Comparison of ENCODE assay signal across 17 mouse cellular contexts in genomic region chr1:75455948-75456347, GRCm38 (mm10). TPM values are rescaled to one million over a fixed set of nuclear protein-coding genes. Genes with fewer than 3 reads are reported as not detected.
DNase-seq lines count a peak whose midpoint lies in the region; ATAC-seq lines count a peak whose summit lies in the region.
"Had no signal": no experiment of that assay in that cellular context is flagged by ENCODE, and none has a peak within 500 bp of the region (broad histone marks: within the 10 kb centered on the region; RNA-seq: fewer than 3 reads in every experiment).

No protein-coding gene starts in this region.

- no peaks in the 10 kb centered on the region for H3K9me3 ChIP-seq in hindbrain, embryonic 12.5 days (replicated peaks)
- H3K9me3 ChIP-seq in midbrain, embryonic 13.5 days: no peaks in the 10 kb centered on the region
- H3K9me3 ChIP-seq in neural tube, embryonic 15.5 days (replicated peaks): no peaks in the 10 kb centered on the region
- H3K9me3 ChIP-seq: liver, embryonic 13.5 days had no signal

- DNase-seq in embryo, embryonic 10.5 days (ENCODE audit: low spot score): peak; percentile 45
- no peak for DNase-seq in embryo, embryonic 9.5 days (ENCODE audit: extremely low spot score)
- DNase-seq in kidney, postnatal 14 days: no peak
- no peak for DNase-seq in ovary, adult 18-20 months (ENCODE audit: low spot score)
- DNase-seq: cerebellum, adult 8-10 months; gastrocnemius, adult 2 months; kidney, adult 9 months; liver, embryonic 13.5 days; lung, postnatal 14 days had no signal

- peak overlapping the region; percentile 6; the same call in 1 of the 2 replicates for H3K4me2 ChIP-seq in hindbrain, embryonic 12.5 days (replicated peaks)
- peak overlapping the region; percentile 73 for H3K4me2 ChIP-seq in midbrain, embryonic 13.5 days (replicated peaks)
- H3K4me2 ChIP-seq in neural tube, embryonic 15.5 days: peak overlapping the region; percentile 10; the same call in 1 of the 2 replicates
- H3K4me2 ChIP-seq: liver, embryonic 13.5 days had no signal

- WGBS in hindbrain, embryonic 12.5 days: 9% methylated on average over 5 of the region's 5 CpGs
- WGBS in midbrain, embryonic 13.5 days: 11% methylated on average over 5 of the region's 5 CpGs
- WGBS in neural tube, embryonic 15.5 days: 6% methylated on average over 5 of the region's 5 CpGs

- ATAC-seq in hindbrain, embryonic 12.5 days (ENCODE audit: low FRiP score): peak; percentile 72
- ATAC-seq in midbrain, embryonic 13.5 days: peak; percentile 40
- ATAC-seq in neural tube, embryonic 15.5 days (ENCODE audit: low FRiP score): peak; percentile 29
- ATAC-seq in monocyte, adult 5-6 weeks (replicated peaks; ENCODE audit: insufficient number of reproducible peaks, low FRiP score, low TSS enrichment, poor library complexity, severe bottlenecking): no peak
- ATAC-seq: Patski had no signal

- peak overlapping the region; percentile 75 for H3K27ac ChIP-seq in hindbrain, embryonic 12.5 days
- peak overlapping the region; percentile 89 for H3K27ac ChIP-seq in midbrain, embryonic 13.5 days
- H3K27ac ChIP-seq in neural tube, embryonic 15.5 days (replicated peaks): no peak overlapping the region; the same call in 1 of the 2 replicates
- H3K27ac ChIP-seq: gastrocnemius, adult 2 months; liver, embryonic 13.5 days; stomach, postnatal 0 days had no signal

- no peak overlapping the region for H3K4me3 ChIP-seq in hindbrain, embryonic 12.5 days
- H3K4me3 ChIP-seq in midbrain, embryonic 13.5 days (replicated peaks): peak overlapping the region; percentile 9; the same call in 1 of the 2 replicates
- no peak overlapping the region for H3K4me3 ChIP-seq in neural tube, embryonic 15.5 days (replicated peaks)
- H3K4me3 ChIP-seq: gastrocnemius, adult 2 months; liver, embryonic 13.5 days had no signal

- no peaks in the 10 kb centered on the region for H3K36me3 ChIP-seq in hindbrain, embryonic 12.5 days
- H3K36me3 ChIP-seq in midbrain, embryonic 13.5 days: no peaks in the 10 kb centered on the region
- no peaks in the 10 kb centered on the region for H3K36me3 ChIP-seq in neural tube, embryonic 15.5 days
- H3K36me3 ChIP-seq: liver, embryonic 13.5 days had no signal

- no peak overlapping the region; the same call in 1 of the 2 replicates for H3K9ac ChIP-seq in hindbrain, embryonic 12.5 days
- H3K9ac ChIP-seq in midbrain, embryonic 13.5 days (replicated peaks): peak overlapping the region; percentile 37; the same call in 1 of the 2 replicates
- no peak overlapping the region for H3K9ac ChIP-seq in neural tube, embryonic 15.5 days (replicated peaks)
- H3K9ac ChIP-seq: liver, embryonic 13.5 days had no signal

- peaks cover 83% of the 10 kb centered on the region for H3K4me1 ChIP-seq in hindbrain, embryonic 12.5 days
- peaks cover 80% of the 10 kb centered on the region for H3K4me1 ChIP-seq in midbrain, embryonic 13.5 days (replicated peaks)
- peaks cover 71% of the 10 kb centered on the region for H3K4me1 ChIP-seq in neural tube, embryonic 15.5 days

- peaks cover 66% of the 10 kb centered on the region for H3K27me3 ChIP-seq in hindbrain, embryonic 12.5 days
- peaks cover 46% of the 10 kb centered on the region for H3K27me3 ChIP-seq in midbrain, embryonic 13.5 days
- H3K27me3 ChIP-seq in neural tube, embryonic 15.5 days (replicated peaks): peaks cover 9% of the 10 kb centered on the region

RNA-seq across cellular contexts. Expression of gene Asic4, which starts 5.7 kb away (rescaled TPM):
- 18.3 and 19.0 TPM in 2 replicates for polyA plus RNA-seq in hindbrain, embryonic 12.5 days (2016; fragmentation: Nextera tagmentation; extraction: Ambion mirVana)
- 57.3 and 81.6 TPM in 2 replicates for polyA plus RNA-seq in midbrain, embryonic 13.5 days (2015; fragmentation: Nextera tagmentation; extraction: Ambion mirVana)
- polyA plus RNA-seq in neural tube, embryonic 15.5 days (2015; fragmentation: Nextera tagmentation; extraction: Ambion mirVana): 22.9 and 31.6 TPM in 2 replicates
- total RNA-seq in monocyte, adult 5-6 weeks (2017): not detected in 3 replicates
- total RNA-seq: CH12.LX; gastrocnemius, adult 2 months; hematopoietic stem cell, adult 5-6 weeks had no signal

RNA-seq across cellular contexts. Expression of gene Gmppa, which starts 20.2 kb away (rescaled TPM):
- 73.1 and 74.1 TPM in 2 replicates for polyA plus RNA-seq in hindbrain, embryonic 12.5 days (2016; fragmentation: Nextera tagmentation; extraction: Ambion mirVana)
- 78.4 and 88.8 TPM in 2 replicates for polyA plus RNA-seq in midbrain, embryonic 13.5 days (2015; fragmentation: Nextera tagmentation; extraction: Ambion mirVana)
- 72.4 and 78.3 TPM in 2 replicates for polyA plus RNA-seq in neural tube, embryonic 15.5 days (2015; fragmentation: Nextera tagmentation; extraction: Ambion mirVana)
- 39.2 to 56.0 TPM (median 55.4 TPM) in 3 replicates for total RNA-seq in monocyte, adult 5-6 weeks (2017)

RNA-seq across cellular contexts. Expression of gene Chpf, which starts 23.2 kb away (rescaled TPM):
- polyA plus RNA-seq in hindbrain, embryonic 12.5 days (2016; fragmentation: Nextera tagmentation; extraction: Ambion mirVana): 39.2 and 41.5 TPM in 2 replicates
- polyA plus RNA-seq in midbrain, embryonic 13.5 days (2015; fragmentation: Nextera tagmentation; extraction: Ambion mirVana): 25.1 and 28.7 TPM in 2 replicates
- 48.3 and 51.7 TPM in 2 replicates for polyA plus RNA-seq in neural tube, embryonic 15.5 days (2015; fragmentation: Nextera tagmentation; extraction: Ambion mirVana)
- 3.6 to 11.4 TPM (median 4.3 TPM) in 3 replicates for total RNA-seq in monocyte, adult 5-6 weeks (2017)

RNA-seq across cellular contexts. Expression of gene Tmem198, which starts 23.4 kb away (rescaled TPM):
- 25.3 and 25.7 TPM in 2 replicates for polyA plus RNA-seq in hindbrain, embryonic 12.5 days (2016; fragmentation: Nextera tagmentation; extraction: Ambion mirVana)
- 46.1 and 47.3 TPM in 2 replicates for polyA plus RNA-seq in midbrain, embryonic 13.5 days (2015; fragmentation: Nextera tagmentation; extraction: Ambion mirVana)
- polyA plus RNA-seq in neural tube, embryonic 15.5 days (2015; fragmentation: Nextera tagmentation; extraction: Ambion mirVana): 40.2 and 50.7 TPM in 2 replicates
- total RNA-seq in monocyte, adult 5-6 weeks (2017): 0.21 to 3.7 TPM (median 0.86 TPM) in 3 replicates
- total RNA-seq: gastrocnemius, adult 2 months; hematopoietic stem cell, adult 5-6 weeks had no signal

RNA-seq across cellular contexts. Expression of gene Obsl1, which starts 50.3 kb away (rescaled TPM):
- 63.4 and 66.4 TPM in 2 replicates for polyA plus RNA-seq in hindbrain, embryonic 12.5 days (2016; fragmentation: Nextera tagmentation; extraction: Ambion mirVana)
- polyA plus RNA-seq in midbrain, embryonic 13.5 days (2015; fragmentation: Nextera tagmentation; extraction: Ambion mirVana): 18.6 and 25.7 TPM in 2 replicates
- polyA plus RNA-seq in neural tube, embryonic 15.5 days (2015; fragmentation: Nextera tagmentation; extraction: Ambion mirVana): 33.1 and 37.6 TPM in 2 replicates
- not detected in 3 replicates for total RNA-seq in monocyte, adult 5-6 weeks (2017)

Comparison
In these comparisons a context has a peak if more than half of its experiments do, and no peak if none do; other contexts are left out.
1. H3K4me2 ChIP-seq: peak in every context shown above with its lines; median percentile 73 in midbrain, embryonic 13.5 days; 10 in neural tube, embryonic 15.5 days; 6 in hindbrain, embryonic 12.5 days.